Mouse (Mus musculus) liver, embryonic 14.5 days (tissue): ENCODE results near the gene Olfr904. TPM values are rescaled to one million over a fixed set of nuclear protein-coding genes. Genes with fewer than 3 reads are reported as not detected.
"Not testable (repeated sequence)": the region's sequence is repeated elsewhere in the genome, so short reads cannot be mapped to it uniquely, and the experiment has no call there.

Experiments
- ATAC-seq: fragments of 200-750 bp; cut with Nextera tagmentation; 2 replicates; pipeline ENCODE4 v1.8.0; 2017; ENCODE audit warnings: moderate number of reproducible peaks, mild to moderate bottlenecking, moderate library complexity; ENCODE audit not compliant: insufficient read depth
- DNase-seq, 3 experiments: peaks; one replicate each; pipeline ENCODE4 v3.0.0-alpha.2; 2012 to 2013; ENCODE audit warnings: low read depth in 3 of 3, low spot score in 3 of 3
- H3K27ac ChIP-seq: fragments of 300-500 bp; sonication (generic); 2 replicates; pipeline ENCODE4 v1.5.1; 2014; ENCODE audit warnings: moderate library complexity, mild to moderate bottlenecking, control low read depth, inconsistent platforms
- H3K27me3 ChIP-seq: fragments of 300-500 bp; sonication (generic); 2 replicates; pipeline ENCODE4 v1.6.1; 2014; ENCODE audit warnings: mild to moderate bottlenecking, low read length, moderate library complexity; ENCODE audit not compliant: control insufficient read depth, insufficient read depth
- H3K36me3 ChIP-seq: fragments of 300-500 bp; sonication (generic); replicated peaks from 2 replicates; pipeline ENCODE4 v1.6.1; 2014; ENCODE audit warnings: low read depth; ENCODE audit not compliant: control insufficient read depth, insufficient read depth
- H3K4me1 ChIP-seq, 2 experiments: fragments of 200-500 bp in 1 of 2; fragments of 300-500 bp in 1 of 2; sonication (generic) in 1 of 2; replicated peaks; 2 replicates each; pipeline ENCODE4 v1.6.1; 2012 to 2014; ENCODE audit warnings: antibody characterized with exemption in 1 of 2, inconsistent platforms in 1 of 2, low read length in 1 of 2; ENCODE audit not compliant: control insufficient read depth in 2 of 2, insufficient read depth in 2 of 2
- H3K4me2 ChIP-seq: fragments of 300-500 bp; sonication (generic); 2 replicates; pipeline ENCODE4 v1.6.1; 2014; ENCODE audit warnings: low read depth, mild to moderate bottlenecking, control low read depth, moderate library complexity
- H3K4me3 ChIP-seq, 2 experiments: fragments of 200-500 bp in 1 of 2; fragments of 300-500 bp in 1 of 2; sonication (generic) in 1 of 2; 2 replicates each; pipeline ENCODE4 v1.5.1; 2012 to 2014; ENCODE audit warnings: low read depth in 2 of 2, low read length in 2 of 2, mild to moderate bottlenecking in 2 of 2, control low read depth in 1 of 2, inconsistent platforms in 1 of 2, moderate library complexity in 1 of 2; ENCODE audit not compliant: insufficient read depth in 1 of 2
- H3K9ac ChIP-seq: fragments of 300-500 bp; sonication (generic); replicated peaks from 2 replicates; pipeline ENCODE4 v1.6.1; 2014; ENCODE audit warnings: mild to moderate bottlenecking, control low read depth, moderate library complexity
- H3K9me3 ChIP-seq: fragments of 300-500 bp; sonication (generic); 2 replicates; pipeline ENCODE4 v1.6.1; 2016; ENCODE audit warnings: low read length, mixed read lengths; ENCODE audit not compliant: control insufficient read depth
- CTCF ChIP-seq: IDR thresholded peaks from 2 replicates; pipeline ENCODE4 v1.5.1; 2016; ENCODE audit warnings: antibody characterized with exemption, low read depth, control low read depth
- EP300 ChIP-seq: IDR thresholded peaks from 2 replicates; pipeline ENCODE4 v1.6.1; 2016; ENCODE audit warnings: antibody characterized with exemption, low read depth
- WGBS: fragments of 180-500 bp; shearing (Covaris S2); extraction: QIAGEN DNeasy Blood & Tissue Kit; methylation state at CpG from one replicate; pipeline ENCODE4 v1.1.7; 2014; ENCODE audit not compliant: insufficient replicate concordance; 5-methylcytosine and 5-hydroxymethylcytosine counted together
- polyA plus RNA-seq, 2 experiments: library from polyadenylated mRNA; depleted of rRNA in 1 of 2; stranded (reverse) in 1 of 2; unstranded in 1 of 2; fragments of >200 nt; fragmentation: Nextera tagmentation in 1 of 2; extraction: Ambion mirVana in 1 of 2; gene quantifications; 2 replicates each; pipeline versions ENCODE4 v1.2.1 to v1.2.3; 2012 to 2014

The Olfr904 gene
- not detected in 2 replicates for polyA plus RNA-seq (2012; rRNA removed)
- polyA plus RNA-seq (2014; fragmentation: Nextera tagmentation; extraction: Ambion mirVana), result not detected in 2 replicates

- no peak for DNase-seq
- Histone ChIP-seq H3K36me3 (no peaks in the 10 kb centered on the region), H3K27me3 (no peaks in the 10 kb centered on the region), H3K4me3 (no peak within 1 kb of the TSS), H3K27ac (no peak within 1 kb of the TSS), H3K9me3 (no peaks in the 10 kb centered on the region), H3K4me2 (no peak within 1 kb of the TSS), H3K9ac (no peak within 1 kb of the TSS), H3K4me1 (no peaks in the 10 kb centered on the region)
- no peak for TF ChIP-seq CTCF
- TF ChIP-seq EP300, result no peak
- no peak for ATAC-seq
Measured at GRCm38 (mm10) chr9:38462844-38463243, at the start of gene Olfr904. Gene Olfr904 (plus strand): TSS chr9:38463144.

- WGBS, result 82% methylated on average over 14 of the region's 14 CpGs
- not testable (repeated sequence) for H3K4me2 ChIP-seq, DNase-seq
Measured at GRCm38 (mm10) chr9:38413502-38413901, 49.4 kb upstream of the Olfr904 start.

GRCm38 (mm10) chr9:38423801-38424200 lies 39.1 kb upstream of the Olfr904 start:
- ATAC-seq (no peak), DNase-seq (no peak)

More at GRCm38 (mm10) chr9:38413502-38413901, 49.4 kb upstream of the Olfr904 start:
- not testable (repeated sequence) for H3K4me3 ChIP-seq, ATAC-seq, H3K9me3 ChIP-seq, H3K36me3 ChIP-seq, H3K4me1 ChIP-seq, H3K9ac ChIP-seq, H3K27me3 ChIP-seq, H3K27ac ChIP-seq

GRCm38 (mm10) chr9:38427026-38427425 lies 35.9 kb upstream of the Olfr904 start:
- Histone ChIP-seq H3K27ac (no peak overlapping the region), H3K27me3 (no peaks in the 10 kb centered on the region), H3K36me3 (no peaks in the 10 kb centered on the region), H3K4me3 (no peak overlapping the region), H3K9ac (no peak overlapping the region), H3K4me1 (no peaks in the 10 kb centered on the region), H3K9me3 (no peaks in the 10 kb centered on the region), H3K4me2 (no peak overlapping the region)
- TF ChIP-seq EP300, result no peak
- TF ChIP-seq CTCF, result no peak
- ATAC-seq (no peak), DNase-seq (no peak)
- WGBS, result 21% methylated on average over 1 of the region's 1 CpGs

More at GRCm38 (mm10) chr9:38423801-38424200, 39.1 kb upstream of the Olfr904 start:
- Histone ChIP-seq H3K27me3 (no peaks in the 10 kb centered on the region), H3K4me3 (no peak overlapping the region), H3K4me2 (no peak overlapping the region), H3K36me3 (no peaks in the 10 kb centered on the region), H3K4me1 (no peaks in the 10 kb centered on the region), H3K9ac (no peak overlapping the region), H3K27ac (no peak overlapping the region), H3K9me3 (no peaks in the 10 kb centered on the region)
- TF ChIP-seq CTCF, result no peak
- no peak for TF ChIP-seq EP300

GRCm38 (mm10) chr9:38429155-38429554 lies 33.8 kb upstream of the Olfr904 start, which contains the start of gene Olfr901:
Gene Olfr901 (plus strand): TSS chr9:38429455.
- Histone ChIP-seq H3K27me3 (no peaks in the 10 kb centered on the region), H3K4me1 (no peaks in the 10 kb centered on the region), H3K4me2 (no peak within 1 kb of the TSS), H3K9me3 (no peaks in the 10 kb centered on the region), H3K36me3 (no peaks in the 10 kb centered on the region), H3K27ac (no peak within 1 kb of the TSS), H3K4me3 (no peak within 1 kb of the TSS), H3K9ac (no peak within 1 kb of the TSS)
- ATAC-seq (no peak), DNase-seq (no peak)
- TF ChIP-seq EP300 (no peak), CTCF (no peak)
- WGBS, result 37% methylated on average over 1 of the region's 1 CpGs

- Histone ChIP-seq H3K36me3 (no peaks in the 10 kb centered on the region), H3K9me3 (no peaks in the 10 kb centered on the region), H3K27me3 (no peaks in the 10 kb centered on the region), H3K27ac (no peak within 1 kb of the TSS), H3K4me1 (no peaks in the 10 kb centered on the region), H3K4me2 (no peak within 1 kb of the TSS), H3K9ac (no peak within 1 kb of the TSS), H3K4me3 (no peak within 1 kb of the TSS)
- WGBS, result 70% methylated on average over 5 of the region's 5 CpGs
- no peak for DNase-seq
- ATAC-seq, result no peak
- TF ChIP-seq EP300 (no peak), CTCF (no peak)
Measured at GRCm38 (mm10) chr9:38447352-38447751, 15.6 kb upstream of the Olfr904 start, which contains the start of gene Olfr902. Gene Olfr902 (plus strand): TSS chr9:38447652.
